Mouse (Mus musculus) heart, adult 8-10 months (tissue): ENCODE data around the gene Mrps18c. TPM values are rescaled to one million over a fixed set of nuclear protein-coding genes. Genes with fewer than 3 reads are reported as not detected.

ENCODE experiments used
- DNase-seq: peaks from one replicate; pipeline ENCODE4 v3.0.0; 2022; ENCODE audit warnings: low spot score
- total RNA-seq, 4 experiments: library from RNA; stranded (reverse); gene quantifications; 2 replicates each; pipeline ENCODE4 v1.2.4; 2022

Mrps18c gene
- 100 to 1,000 TPM in 1 of 4 experiments, 10 to 100 TPM in 3; 78.4 to 102 (median 88.9) TPM for total RNA-seq

DNA sequence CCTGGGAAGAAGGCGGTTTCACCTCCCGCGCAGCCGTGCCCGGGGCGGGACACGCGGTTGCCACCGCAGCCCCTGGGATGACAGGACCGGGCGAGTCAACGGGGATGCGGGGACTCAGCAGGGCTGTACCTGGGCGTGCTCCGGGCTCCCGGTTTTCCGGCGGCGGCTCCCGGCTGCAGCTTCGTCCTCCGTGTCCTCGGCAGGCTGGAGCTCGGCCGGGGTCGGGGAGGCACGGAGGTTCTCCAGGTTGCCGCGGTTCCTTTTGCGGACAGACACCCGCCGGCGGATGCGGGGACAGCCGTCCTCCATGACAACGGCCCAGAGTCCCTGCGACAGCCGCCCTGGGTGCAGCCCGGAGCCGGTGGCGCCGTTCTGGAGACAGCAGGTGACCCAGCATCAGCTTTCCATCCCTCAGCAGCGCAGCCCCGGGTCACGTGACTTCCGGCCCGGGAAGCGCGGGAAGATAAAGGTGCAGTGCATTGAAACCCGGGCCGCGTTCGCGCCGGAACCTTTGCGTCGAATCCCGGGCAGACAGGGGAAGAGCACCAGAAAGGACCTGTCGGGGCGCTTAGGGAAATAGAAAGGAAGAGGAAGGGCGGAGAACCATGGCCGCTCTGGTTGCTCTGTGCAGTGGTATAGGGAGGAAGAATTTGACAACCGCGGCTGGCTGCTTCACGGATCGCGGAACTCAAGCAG is at the start of gene Mrps18c, which contains the start of gene Helq:
Gene Mrps18c, plus strand, starts transcription at position 463 of the 696 bp plus-strand sequence.
Gene Helq, minus strand, starts transcription at position 434 of the 696 bp plus-strand sequence.
- peak; percentile 86 for DNase-seq

DNA sequence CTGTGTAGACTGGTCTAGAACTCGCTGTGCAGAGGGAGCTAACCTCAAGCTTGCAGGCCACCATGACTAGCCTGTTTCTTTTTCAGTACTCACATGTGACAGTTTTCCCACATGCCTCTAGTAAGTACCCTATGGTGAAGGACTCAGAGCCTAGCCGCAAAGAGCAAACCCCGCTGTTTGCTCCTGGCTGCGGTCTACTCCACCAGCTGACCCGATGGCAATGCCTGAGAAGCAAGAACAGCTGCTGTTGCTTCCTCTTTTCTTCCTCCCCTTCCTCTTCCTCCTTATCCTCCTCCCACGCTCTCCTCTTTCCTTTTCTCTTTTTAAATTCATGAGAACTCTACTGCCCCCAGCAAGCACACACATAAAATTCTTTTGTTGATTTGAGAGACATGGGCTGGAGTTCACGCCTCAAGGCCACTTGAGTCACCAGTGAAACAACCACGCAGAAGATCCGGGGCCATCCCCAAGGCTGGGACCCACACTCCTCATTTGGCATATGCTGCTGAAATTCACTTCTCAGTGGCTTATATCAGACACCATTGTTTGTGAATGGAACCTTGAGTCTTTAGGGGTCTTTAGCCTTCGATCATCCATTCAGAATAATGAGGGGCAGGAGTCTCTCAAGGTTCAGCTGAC is 47.7 kb upstream of the Mrps18c start:
- DNase-seq, result peak; percentile 3

DNA sequence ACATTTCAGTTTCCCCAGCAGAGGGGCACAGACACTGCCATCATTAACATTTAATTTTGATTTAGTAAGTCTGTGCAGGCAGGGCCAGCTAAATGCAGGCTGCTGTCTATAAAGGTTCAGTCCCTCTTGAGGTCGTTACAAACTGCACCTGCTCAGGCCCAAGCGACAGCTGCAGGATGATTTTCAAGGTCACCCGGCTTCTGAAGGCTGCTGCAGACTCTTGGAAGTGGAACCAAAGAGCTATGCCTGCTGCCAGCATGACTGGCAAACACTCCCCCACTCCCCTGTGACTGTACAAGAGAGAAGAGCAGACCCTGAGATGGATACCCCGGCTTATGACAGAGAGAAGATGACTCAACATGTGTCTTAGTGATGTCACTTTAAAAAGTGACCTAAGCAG is 46.8 kb upstream of the Mrps18c start:
- no peak for DNase-seq

DNA sequence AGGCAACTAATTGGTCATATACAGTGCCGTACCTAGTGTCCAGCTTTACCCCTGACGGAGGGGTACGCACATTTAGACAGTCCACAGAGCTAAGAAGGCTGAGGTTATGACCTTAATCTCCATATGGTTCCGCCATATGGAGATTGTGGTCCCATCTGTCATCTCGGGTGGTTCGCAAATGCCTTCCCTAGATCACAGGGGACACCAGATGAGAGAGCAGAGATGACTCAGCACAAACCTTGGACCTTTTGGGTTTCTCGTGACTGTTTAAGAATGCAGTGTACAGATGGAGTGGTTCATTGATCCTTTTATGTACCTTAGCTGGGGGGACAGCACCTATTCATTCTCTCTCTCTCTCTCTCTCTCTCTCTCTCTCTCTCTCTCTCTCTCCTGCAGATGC is 45.0 kb upstream of the Mrps18c start:
- DNase-seq, result no peak

DNA sequence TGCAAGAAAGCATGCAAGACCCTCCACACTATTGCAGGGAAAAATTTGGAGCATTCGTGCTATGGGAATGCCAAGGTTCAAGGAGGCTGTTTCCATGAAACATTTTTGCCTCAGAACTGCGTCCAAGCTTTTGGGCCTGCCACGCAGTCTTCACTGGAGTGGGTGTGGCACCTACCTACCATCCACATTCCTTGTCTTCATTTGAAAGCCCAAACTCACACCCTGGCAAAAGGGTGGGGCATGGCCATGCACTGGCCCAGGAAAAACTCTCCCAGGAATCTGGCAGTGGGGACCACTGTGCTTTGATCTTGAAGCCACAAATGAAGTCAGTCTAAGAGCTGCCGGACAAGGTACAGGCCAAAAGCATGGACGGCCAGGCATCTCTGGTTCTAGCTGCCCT is 40.3 kb upstream of the Mrps18c start:
- no peak for DNase-seq

DNA sequence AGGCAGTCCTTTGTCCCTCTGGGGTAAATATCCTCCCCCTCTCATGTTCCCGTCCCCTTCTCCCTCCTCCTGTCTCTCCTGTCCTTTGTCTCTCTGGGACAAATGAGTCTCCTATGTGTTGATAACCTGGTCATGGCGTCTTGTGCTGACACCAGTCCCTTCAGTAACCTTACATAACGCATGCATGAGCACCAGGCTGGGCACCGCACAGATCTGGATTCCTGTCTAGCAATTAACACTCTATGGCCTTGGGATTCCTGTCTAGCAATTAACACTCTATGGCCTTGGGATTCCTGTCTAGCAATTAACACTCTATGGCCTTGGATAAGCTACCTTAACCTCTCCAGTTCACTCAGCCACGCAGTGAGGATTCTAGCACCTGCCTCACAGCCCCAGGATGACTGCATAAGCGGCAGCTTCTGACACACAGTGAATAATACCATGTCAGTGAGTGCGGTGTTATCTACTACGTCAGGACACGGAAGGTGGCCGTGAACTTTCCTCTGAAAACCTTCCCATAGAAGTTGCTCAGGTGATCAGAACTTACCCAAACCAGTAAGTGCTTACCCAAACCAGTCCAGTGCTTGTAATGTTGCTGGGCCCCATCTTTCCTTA is 38.3 kb upstream of the Mrps18c start:
- DNase-seq, result no peak

DNA sequence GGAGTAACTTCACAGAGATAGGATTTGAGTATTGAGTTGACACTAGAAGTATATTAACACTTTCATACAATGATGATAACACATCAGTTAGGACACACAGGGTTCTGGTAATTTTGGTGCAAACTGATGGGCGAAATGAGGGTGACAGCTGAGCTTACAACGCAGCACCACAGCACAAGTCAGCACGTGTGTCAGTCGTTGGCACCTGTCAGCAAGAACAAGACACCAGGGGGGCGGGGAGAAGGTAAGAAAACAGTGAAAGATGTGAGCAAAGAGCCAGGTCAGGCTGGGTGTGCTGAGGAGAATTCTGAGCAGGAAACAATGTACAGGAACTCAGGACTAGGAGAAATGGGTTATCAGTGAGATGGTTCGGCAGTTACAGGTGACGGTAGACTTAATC is 36.7 kb upstream of the Mrps18c start:
- DNase-seq, result no peak

DNA sequence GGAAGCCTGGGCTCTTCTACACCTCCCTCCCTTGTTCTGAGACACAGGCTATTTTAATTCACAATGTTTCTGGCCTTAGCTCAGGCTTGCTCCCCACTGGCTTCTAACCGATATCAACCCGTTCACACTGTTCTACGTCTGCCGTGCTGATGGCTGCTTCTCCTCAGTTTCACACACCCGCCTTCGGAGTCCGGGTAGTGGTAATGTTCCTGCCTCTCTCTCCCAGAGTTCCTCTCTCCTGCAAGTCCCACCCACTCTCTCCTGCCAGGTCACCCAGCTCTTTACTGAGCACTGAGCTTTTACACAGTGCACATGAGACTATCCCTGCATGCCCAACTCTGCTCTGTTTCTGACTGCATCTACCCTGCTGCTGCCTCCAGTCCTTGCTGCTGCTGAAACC is 32.4 kb upstream of the Mrps18c start:
- no peak for DNase-seq

DNA sequence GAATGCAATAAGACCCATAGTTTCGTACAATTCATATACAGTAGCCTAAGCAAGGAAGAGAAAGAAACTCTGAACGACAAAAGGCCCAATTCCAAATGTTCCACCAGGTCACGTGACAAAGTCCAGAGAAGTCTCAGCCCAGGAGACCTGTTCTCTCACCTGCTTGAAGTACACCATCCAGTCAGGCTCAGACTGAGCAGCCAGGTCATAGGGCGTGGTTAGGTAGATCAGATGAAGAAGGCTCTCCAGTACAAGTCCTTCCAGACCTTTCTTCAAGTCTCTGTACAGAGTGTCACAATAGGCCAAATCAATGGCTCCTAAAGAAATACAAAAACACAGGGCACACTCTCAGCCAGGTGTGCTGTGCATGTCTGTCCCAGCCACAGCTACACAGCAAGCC is 26.9 kb upstream of the Mrps18c start:
- DNase-seq, result no peak

DNA sequence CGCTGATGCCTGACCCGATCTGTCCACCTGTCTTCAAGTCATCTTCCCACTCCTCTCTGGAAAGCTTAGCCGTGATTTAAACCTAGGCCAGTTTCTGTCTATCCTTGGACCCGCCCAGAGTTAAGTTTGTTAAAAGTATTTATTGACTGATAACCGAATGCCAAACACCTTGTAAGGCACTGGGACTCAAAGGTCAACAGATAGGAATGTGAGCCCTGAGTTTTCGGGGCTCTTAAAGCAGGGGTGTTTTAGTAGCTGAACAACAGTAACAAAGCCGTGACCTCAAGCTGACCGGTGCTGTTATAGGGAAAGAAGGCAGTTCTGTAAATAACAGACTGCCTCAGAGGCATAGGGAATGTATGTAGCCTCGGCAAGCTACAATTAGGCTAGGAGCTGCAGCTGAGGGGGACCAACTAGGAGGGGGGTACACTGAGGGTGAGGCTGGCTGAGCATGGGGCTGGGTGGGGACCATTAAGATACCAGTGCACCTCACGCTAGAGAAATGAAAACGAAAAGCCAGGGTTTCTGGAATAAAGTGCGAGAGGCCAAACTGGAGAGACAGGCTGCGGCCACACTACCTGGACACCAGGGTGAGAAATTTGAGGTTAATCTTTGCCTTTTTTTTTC is 22.5 kb upstream of the Mrps18c start:
- no peak for DNase-seq

DNA sequence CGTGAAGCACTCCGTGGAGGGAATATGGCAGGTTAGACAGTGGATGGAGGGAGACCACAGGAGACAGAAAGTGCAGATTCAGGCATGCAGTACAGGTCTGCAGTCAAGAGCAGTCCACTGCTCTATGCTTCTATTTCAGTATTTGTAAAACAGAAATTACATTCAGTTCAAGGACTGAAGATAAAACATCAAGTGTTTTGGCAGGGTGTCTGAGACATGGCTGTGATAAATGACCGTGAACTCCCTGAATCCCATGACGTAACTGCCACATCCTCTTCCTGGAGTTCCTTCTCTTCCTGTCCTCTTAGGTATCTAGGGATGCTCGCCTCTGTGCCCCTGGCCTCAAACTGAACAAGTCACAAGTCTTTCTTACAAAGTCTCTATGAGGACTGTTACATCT is 21.5 kb upstream of the Mrps18c start:
- DNase-seq, result no peak

DNA sequence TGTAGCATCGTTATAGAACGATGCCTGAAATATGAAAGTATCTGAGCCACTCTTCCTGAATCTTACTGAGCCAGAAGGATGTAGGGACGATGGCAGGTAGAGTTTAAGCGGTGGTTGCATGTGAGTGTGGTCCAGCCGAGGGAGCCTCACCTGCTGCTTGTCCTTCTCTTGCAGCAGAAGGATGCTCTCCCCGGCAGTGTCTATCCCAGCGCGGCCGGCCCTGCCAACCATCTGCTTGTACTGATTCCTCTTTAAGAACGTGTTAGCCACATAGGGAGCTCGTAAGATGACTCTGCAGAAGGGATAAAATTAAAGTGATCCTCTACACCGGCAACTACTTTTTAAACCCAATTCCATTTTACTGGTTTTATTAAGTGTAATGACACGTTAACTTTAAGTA is 19.4 kb upstream of the Mrps18c start:
- DNase-seq, result no peak

DNA sequence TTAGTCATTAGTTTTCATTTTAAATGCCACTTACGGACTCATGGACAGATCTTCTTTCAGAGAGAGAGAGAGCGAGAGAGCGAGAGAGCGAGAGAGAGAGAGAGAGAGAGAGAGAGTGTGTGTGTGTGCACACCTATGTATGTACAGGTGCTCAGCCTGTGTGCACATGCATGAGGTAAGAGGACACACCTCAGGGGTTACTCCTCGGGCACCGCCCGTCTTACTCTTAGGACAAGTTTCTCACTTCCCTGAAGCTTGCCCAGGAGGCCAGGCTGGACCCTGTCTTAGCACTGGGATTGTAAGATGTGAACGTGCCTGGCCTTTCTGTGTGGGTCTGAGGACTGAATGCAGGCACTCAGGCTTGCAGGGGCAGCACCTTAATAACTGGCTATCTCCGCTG is 10.9 kb upstream of the Mrps18c start:
- no peak for DNase-seq

DNA sequence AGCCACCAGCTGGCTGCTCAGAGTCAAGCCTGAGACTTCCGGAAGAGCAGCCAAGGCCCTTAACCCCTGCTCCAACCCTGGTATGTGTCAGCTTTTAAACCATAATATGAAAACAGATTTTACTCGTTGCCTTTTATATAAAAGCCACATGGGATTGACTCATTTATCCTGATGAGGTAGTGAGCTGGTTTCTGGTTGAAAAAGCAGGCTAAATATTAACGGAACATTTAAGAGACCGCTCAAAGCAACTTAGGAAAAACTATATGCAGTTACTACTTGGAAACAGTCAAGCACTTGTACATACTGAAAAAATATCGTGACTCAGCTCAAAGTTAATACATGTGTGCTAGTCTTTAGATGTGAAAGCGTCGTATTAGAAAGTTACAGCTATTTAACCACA is 6.2 kb upstream of the Mrps18c start:
- DNase-seq, result no peak

DNA sequence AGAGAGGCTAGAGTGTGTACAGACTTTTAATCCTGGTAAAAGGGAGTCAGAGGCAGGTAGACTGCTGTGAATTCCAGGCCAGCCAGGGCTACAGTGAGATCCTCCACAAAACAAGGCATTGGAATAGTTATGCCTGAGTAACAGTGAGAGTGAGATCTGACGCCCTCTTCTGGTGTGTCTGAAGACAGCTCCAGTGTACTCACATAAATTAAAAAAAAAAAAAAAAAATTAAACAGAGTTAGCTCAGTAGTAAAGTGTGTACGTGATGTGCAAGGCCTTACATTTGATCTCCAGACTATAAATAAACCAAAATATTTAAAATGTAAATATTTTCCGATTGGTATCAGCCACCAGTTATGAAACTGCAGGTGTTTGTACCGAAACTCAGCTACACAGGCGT is 4.3 kb upstream of the Mrps18c start:
- no peak for DNase-seq

DNA sequence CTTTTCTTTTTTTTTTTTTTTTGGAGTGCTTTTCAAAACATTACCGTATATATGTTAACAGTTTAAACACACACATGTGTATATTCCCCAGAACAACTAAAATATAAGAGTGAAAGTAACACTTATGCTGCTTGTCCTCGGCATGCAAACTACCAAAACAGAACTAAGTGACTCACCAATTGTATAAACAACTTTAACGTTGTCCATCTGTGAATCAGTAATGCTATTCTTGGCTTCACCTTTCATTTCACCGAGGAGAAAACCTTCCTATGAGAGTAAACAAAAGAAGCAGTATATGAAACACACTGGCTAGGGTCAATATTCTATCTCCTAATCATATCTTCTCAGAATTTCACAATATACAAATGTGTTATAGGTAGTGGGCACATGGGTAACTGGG is 19.9 kb downstream of the Mrps18c start:
- no peak for DNase-seq

DNA sequence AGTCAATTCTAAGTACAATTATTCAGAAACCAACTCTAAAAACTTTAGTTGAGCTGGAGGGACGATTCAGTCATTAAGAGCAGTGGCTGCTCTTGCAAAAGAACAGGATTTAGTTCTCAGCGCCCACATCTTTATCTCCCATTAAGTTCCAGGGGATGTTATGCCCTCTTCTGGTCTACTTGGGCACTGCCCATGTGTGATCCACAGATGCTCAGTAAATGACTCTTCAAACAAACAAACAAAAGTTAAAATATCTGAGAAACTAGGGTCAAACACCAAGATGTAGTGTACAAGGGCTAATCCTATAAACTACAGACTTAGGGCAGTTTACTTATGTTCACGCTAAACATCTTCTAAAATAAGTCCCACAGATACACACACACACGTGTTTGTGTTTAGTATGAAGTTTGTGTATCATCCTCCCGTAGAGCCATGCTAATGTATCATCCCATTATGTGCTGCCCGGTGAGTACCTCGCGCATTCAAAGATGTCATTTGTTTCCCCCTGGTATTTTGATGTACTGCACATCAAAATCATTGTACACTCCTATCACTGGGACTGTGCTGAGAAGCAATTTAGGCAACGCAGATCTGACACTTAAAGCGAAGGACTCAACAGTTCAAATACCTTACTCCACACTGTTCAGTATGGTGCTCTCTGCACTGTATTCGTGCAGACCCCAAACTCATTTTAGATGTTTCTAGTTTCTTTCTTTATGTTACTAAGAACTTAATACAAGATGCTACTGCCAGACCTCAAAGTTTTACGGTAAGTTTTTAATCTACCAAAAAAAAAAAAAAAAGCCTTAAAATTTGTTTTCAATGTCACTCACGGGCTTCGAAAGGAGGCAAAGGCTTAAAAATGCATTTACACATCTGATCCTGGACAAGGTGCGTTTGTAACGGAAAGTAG is 21.4 kb downstream of the Mrps18c start:
- no peak for DNase-seq

DNA sequence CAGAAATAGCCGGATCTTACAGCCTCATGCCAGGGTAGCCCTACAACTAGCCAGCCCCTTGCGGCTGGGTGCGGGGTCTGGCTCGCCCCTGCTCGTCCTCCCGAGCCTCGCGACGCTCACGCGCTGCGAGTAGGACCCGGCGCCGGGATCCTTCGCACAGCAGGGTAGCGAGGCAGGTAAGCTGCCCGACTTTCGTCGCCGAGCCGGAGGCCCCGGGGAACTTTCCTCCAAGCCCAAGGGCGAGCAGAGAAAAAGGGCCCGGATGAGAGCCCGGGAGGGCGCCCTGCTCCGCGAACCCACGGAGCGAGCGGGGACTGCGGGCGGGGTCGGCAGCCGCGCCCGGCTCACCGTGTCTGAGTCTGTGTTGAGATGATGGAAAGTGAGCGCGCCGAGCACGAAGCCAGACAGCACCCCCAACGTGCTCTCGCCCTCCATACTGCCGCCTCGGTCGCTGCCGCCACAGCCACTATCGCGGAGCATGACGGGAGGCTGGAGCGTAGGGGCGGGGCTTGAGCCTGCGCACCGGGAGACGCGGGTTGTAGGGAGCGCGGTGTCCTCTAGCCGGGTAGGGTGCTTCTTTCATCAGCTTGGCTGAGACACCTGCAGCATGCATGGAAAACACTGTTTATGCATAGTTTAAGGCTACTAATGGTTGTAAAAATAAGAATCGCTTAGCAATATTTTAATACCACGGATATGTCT is 22.2 kb downstream of the Mrps18c start, which contains the start of gene Abraxas1:
Gene Abraxas1, minus strand, starts transcription at position 483 of the 702 bp plus-strand sequence.
- DNase-seq, result peak; percentile 88

DNA sequence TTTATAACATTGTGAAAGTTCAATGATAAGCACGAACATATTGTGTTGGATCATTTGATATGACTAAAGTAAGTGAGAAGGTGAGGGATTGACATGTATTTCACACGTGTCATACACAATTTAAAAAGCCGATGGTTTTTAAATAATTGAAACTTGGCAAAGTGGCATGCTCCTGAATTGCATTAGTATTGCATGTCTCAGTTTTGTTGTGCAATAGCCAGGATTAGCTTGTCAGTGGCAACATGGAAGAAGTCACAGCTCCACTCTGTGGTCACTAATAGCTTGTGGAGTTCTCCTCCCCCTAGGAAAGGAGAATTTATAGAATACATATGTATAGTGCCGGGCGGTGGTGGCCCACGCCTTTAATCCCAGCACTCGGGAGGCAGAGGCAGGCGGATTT is 22.9 kb downstream of the Mrps18c start:
- DNase-seq, result no peak

DNA sequence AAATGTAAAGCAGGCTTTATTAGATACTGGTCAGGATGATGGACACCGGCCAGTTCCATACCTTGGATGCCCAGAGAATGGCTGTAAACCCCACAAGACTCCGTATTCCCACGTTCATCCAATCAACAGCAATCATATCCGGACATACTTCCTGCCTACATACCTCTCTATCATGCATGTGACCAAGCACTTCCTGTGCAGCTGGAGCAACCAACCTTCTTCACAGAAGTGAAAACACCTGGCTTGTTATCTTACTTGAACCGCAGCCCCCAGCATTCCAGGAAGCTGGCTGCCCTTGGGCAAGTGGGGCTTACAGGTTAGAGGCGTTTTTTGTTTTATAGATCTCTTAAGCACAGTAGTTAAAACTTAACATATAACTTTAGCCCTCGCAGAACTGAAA is 24.4 kb downstream of the Mrps18c start:
- DNase-seq, result no peak

DNA sequence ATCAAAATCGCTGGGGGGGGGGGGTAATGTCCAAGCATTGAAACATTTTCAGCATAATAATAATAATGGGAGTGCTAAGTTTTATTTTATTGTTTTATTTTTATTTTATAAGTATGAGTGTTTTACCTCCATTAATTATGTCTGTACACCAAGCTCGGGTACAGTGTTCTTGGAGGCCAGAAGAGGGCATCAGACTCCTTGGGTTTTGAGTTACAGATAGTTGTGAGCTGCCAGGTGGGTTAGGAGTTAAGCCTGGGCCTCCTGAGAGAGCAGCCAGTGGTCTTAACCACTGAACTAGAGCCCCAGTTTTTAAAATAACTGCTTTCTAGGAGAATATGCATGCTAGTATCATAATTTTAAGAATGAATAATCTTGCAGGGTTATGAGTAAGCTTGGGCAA is 27.5 kb downstream of the Mrps18c start:
- DNase-seq, result no peak
